Mouse (Mus musculus): ENCODE data around the gene Ttc23.

Gene Ttc23

GRCm38 (mm10) chr7:67755366-67755765 lies 108.2 kb downstream of the Ttc23 start:
- DNase-seq, result no peak

GRCm38 (mm10) chr7:67756636-67757035 lies 109.4 kb downstream of the Ttc23 start:
- no peak for DNase-seq

- DNase-seq, result peak; percentile 20
These were observed 111.3 kb downstream of the Ttc23 start for GRCm38 (mm10) chr7:67758506-67758857.

GRCm38 (mm10) chr7:67758858-67759628 lies 111.8 kb downstream of the Ttc23 start:
- DNase-seq, result no peak

GRCm38 (mm10) chr7:67759629-67759995 lies 112.4 kb downstream of the Ttc23 start, which contains the start of gene Synm:
Gene Synm, minus strand, starts transcription at chr7:67759742.
- DNase-seq, result peak; percentile 79

- no peak for DNase-seq
These were observed 116.4 kb downstream of the Ttc23 start for GRCm38 (mm10) chr7:67763625-67764024.

GRCm38 (mm10) chr7:67768125-67768524 lies 120.9 kb downstream of the Ttc23 start:
- DNase-seq, result no peak

- no peak for DNase-seq
These were observed 122.3 kb downstream of the Ttc23 start for GRCm38 (mm10) chr7:67769487-67769886.

- no peak for DNase-seq
These were observed 125.0 kb downstream of the Ttc23 start for GRCm38 (mm10) chr7:67772231-67772630.

- DNase-seq, result no peak
These were observed 128.4 kb downstream of the Ttc23 start for GRCm38 (mm10) chr7:67775623-67776022.

GRCm38 (mm10) chr7:67776636-67777305 lies 129.6 kb downstream of the Ttc23 start:
- DNase-seq, result no peak

- DNase-seq, result no peak
These were observed 140.7 kb downstream of the Ttc23 start for GRCm38 (mm10) chr7:67787861-67788260.

GRCm38 (mm10) chr7:67788713-67789112 lies 141.5 kb downstream of the Ttc23 start:
- peak; percentile 49 for DNase-seq

GRCm38 (mm10) chr7:67791256-67791655 lies 144.0 kb downstream of the Ttc23 start:
- no peak for DNase-seq

- DNase-seq, result no peak
These were observed 146.2 kb downstream of the Ttc23 start for GRCm38 (mm10) chr7:67793449-67793848.

GRCm38 (mm10) chr7:67797065-67797464 lies 149.9 kb downstream of the Ttc23 start:
- DNase-seq, result no peak

GRCm38 (mm10) chr7:67798476-67798875 lies 151.3 kb downstream of the Ttc23 start:
- no peak for DNase-seq

GRCm38 (mm10) chr7:67800547-67800946 lies 153.3 kb downstream of the Ttc23 start:
- no peak for DNase-seq

GRCm38 (mm10) chr7:67801022-67801421 lies 153.8 kb downstream of the Ttc23 start:
- no peak for DNase-seq

- peak; percentile 68 for DNase-seq
These were observed 156.0 kb downstream of the Ttc23 start for GRCm38 (mm10) chr7:67803015-67803856.

GRCm38 (mm10) chr7:67803857-67804215 lies 156.6 kb downstream of the Ttc23 start:
- no peak for DNase-seq

All from cerebellum, adult 11-12 months (tissue).